Mouse (Mus musculus) midbrain, embryonic 12.5 days (tissue): ENCODE results near the gene Mdk. TPM values are rescaled to one million over a fixed set of nuclear protein-coding genes. Genes with fewer than 3 reads are reported as not detected.

Experiments
- ATAC-seq: fragments of 200-750 bp; cut with Nextera tagmentation; 2 replicates; pipeline ENCODE4 v1.8.0; 2017; ENCODE audit warnings: low read depth, moderate TSS enrichment, moderate library complexity; ENCODE audit not compliant: low FRiP score
- H3K27ac ChIP-seq: fragments of 300-500 bp; sonication (generic); replicated peaks from 2 replicates; pipeline ENCODE4 v1.5.1; 2016; ENCODE audit warnings: mild to moderate bottlenecking
- H3K27me3 ChIP-seq: fragments of 300-500 bp; sonication (generic); 2 replicates; pipeline ENCODE4 v1.6.1; 2016; ENCODE audit warnings: mild to moderate bottlenecking
- H3K36me3 ChIP-seq: fragments of 300-500 bp; sonication (generic); 2 replicates; pipeline ENCODE4 v1.6.1; 2016
- H3K4me1 ChIP-seq: fragments of 300-500 bp; sonication (generic); 2 replicates; pipeline ENCODE4 v1.6.1; 2016
- H3K4me2 ChIP-seq: fragments of 300-500 bp; sonication (generic); replicated peaks from 2 replicates; pipeline ENCODE4 v1.6.1; 2016; ENCODE audit warnings: mild to moderate bottlenecking, moderate library complexity
- H3K4me3 ChIP-seq: fragments of 300-500 bp; sonication (generic); 2 replicates; pipeline ENCODE4 v1.5.1; 2016; ENCODE audit warnings: mild to moderate bottlenecking
- H3K9ac ChIP-seq: fragments of 300-500 bp; sonication (generic); replicated peaks from 2 replicates; pipeline ENCODE4 v1.6.1; 2016; ENCODE audit warnings: mild to moderate bottlenecking, moderate library complexity
- H3K9me3 ChIP-seq: fragments of 300-500 bp; sonication (generic); 2 replicates; pipeline ENCODE4 v1.6.1; 2016; ENCODE audit warnings: mild to moderate bottlenecking
- WGBS: fragments of 180-500 bp; shearing (Covaris S2); methylation state at CpG from one replicate; pipeline ENCODE4 v1.1.7; 2016; 5-methylcytosine and 5-hydroxymethylcytosine counted together
- polyA plus RNA-seq: library from polyadenylated mRNA; unstranded; fragments of >200 nt; fragmentation: Nextera tagmentation; extraction: Ambion mirVana; gene quantifications from 2 replicates; pipeline ENCODE4 v1.2.1, GENCODE M21; 2016

Mdk gene
- polyA plus RNA-seq, 1 experiment from 2014 or later: 763 TPM

GRCm38 (mm10) chr2:91942356-91942755 is 10.3 kb upstream of the Mdk start:
- Histone ChIP-seq H3K27ac (no peak overlapping the region), H3K4me2 (no peak overlapping the region), H3K27me3 (no peaks in the 10 kb centered on the region; the same call in 1 of the 2 replicates), H3K36me3 (peaks cover 31% of the 10 kb centered on the region), H3K4me3 (no peak overlapping the region), H3K4me1 (peaks cover 15% of the 10 kb centered on the region), H3K9ac (no peak overlapping the region), H3K9me3 (no peaks in the 10 kb centered on the region)
- ATAC-seq: no peak
- WGBS: 81% methylated on average over 6 of the region's 6 CpGs

GRCm38 (mm10) chr2:91939303-91939935 is 7.3 kb upstream of the Mdk start:
- no peak overlapping the region for H3K4me2 ChIP-seq
- no peaks in the 10 kb centered on the region for H3K27me3 ChIP-seq
- H3K9me3 ChIP-seq: no peaks in the 10 kb centered on the region
- peaks cover 60% of the 10 kb centered on the region for H3K36me3 ChIP-seq
- H3K4me3 ChIP-seq: no peak overlapping the region
- WGBS: 76% methylated on average over 15 of the region's 15 CpGs
- H3K9ac ChIP-seq: no peak overlapping the region; the same call in 1 of the 2 replicates
- H3K4me1 ChIP-seq: peaks cover 5% of the 10 kb centered on the region
- H3K27ac ChIP-seq: no peak overlapping the region
- no peak for ATAC-seq

GRCm38 (mm10) chr2:91936154-91936553 is 4.1 kb upstream of the Mdk start:
- ATAC-seq: no peak
- H3K4me1 ChIP-seq: peaks cover 21% of the 10 kb centered on the region
- no peaks in the 10 kb centered on the region for H3K9me3 ChIP-seq
- H3K4me2 ChIP-seq: no peak overlapping the region
- H3K36me3 ChIP-seq: peaks cover 60% of the 10 kb centered on the region
- no peaks in the 10 kb centered on the region for H3K27me3 ChIP-seq
- H3K9ac ChIP-seq: no peak overlapping the region
- H3K27ac ChIP-seq: no peak overlapping the region; the same call in 1 of the 2 replicates
- WGBS: 90% methylated on average over 7 of the region's 7 CpGs
- no peak overlapping the region for H3K4me3 ChIP-seq

- Histone ChIP-seq H3K4me2 (no peak overlapping the region), H3K9me3 (no peaks in the 10 kb centered on the region), H3K27me3 (no peaks in the 10 kb centered on the region), H3K27ac (no peak overlapping the region), H3K4me3 (no peak overlapping the region), H3K9ac (no peak overlapping the region), H3K4me1 (peaks cover 31% of the 10 kb centered on the region), H3K36me3 (peaks cover 54% of the 10 kb centered on the region)
- 87% methylated on average over 9 of the region's 9 CpGs for WGBS
- ATAC-seq: no peak
These were observed 2.9 kb upstream of the Mdk start for GRCm38 (mm10) chr2:91934826-91935525.

- peaks cover 45% of the 10 kb centered on the region for H3K36me3 ChIP-seq
- WGBS: 58% methylated on average over 8 of the region's 8 CpGs
- H3K4me1 ChIP-seq: peaks cover 39% of the 10 kb centered on the region
- no peaks in the 10 kb centered on the region for H3K27me3 ChIP-seq
- ATAC-seq: no peak
- no peak overlapping the region for H3K9ac ChIP-seq
- H3K9me3 ChIP-seq: no peaks in the 10 kb centered on the region
- H3K27ac ChIP-seq: peak overlapping the region; percentile 94; the same call in 1 of the 2 replicates
- no peak overlapping the region for H3K4me2 ChIP-seq
- H3K4me3 ChIP-seq: no peak overlapping the region
These were observed 1.9 kb upstream of the Mdk start for GRCm38 (mm10) chr2:91934016-91934415.

GRCm38 (mm10) chr2:91933471-91933870 is 1.4 kb upstream of the Mdk start:
- peaks cover 39% of the 10 kb centered on the region for H3K36me3 ChIP-seq
- no peak overlapping the region for H3K4me3 ChIP-seq
- 20% methylated on average over 9 of the region's 9 CpGs for WGBS
- peak overlapping the region; percentile 75; the same call in 1 of the 2 replicates for H3K4me2 ChIP-seq
- H3K4me1 ChIP-seq: peaks cover 40% of the 10 kb centered on the region
- no peaks in the 10 kb centered on the region for H3K27me3 ChIP-seq
- ATAC-seq: no peak
- no peaks in the 10 kb centered on the region for H3K9me3 ChIP-seq
- H3K9ac ChIP-seq: peak overlapping the region; percentile 43; the same call in 1 of the 2 replicates
- peak overlapping the region; percentile 94 for H3K27ac ChIP-seq

GRCm38 (mm10) chr2:91932737-91933350 is 747 bp upstream of the Mdk start:
- no peak overlapping the region for H3K4me3 ChIP-seq
- H3K27me3 ChIP-seq: peaks cover 3% of the 10 kb centered on the region; the same call in 1 of the 2 replicates
- H3K9ac ChIP-seq: peak overlapping the region; percentile 46; the same call in 1 of the 2 replicates
- ATAC-seq: no peak
- no peaks in the 10 kb centered on the region for H3K9me3 ChIP-seq
- peak overlapping the region; percentile 75 for H3K4me2 ChIP-seq
- H3K4me1 ChIP-seq: peaks cover 44% of the 10 kb centered on the region
- H3K27ac ChIP-seq: peak overlapping the region; percentile 94
- WGBS: 7% methylated on average over 6 of the region's 6 CpGs
- peaks cover 33% of the 10 kb centered on the region for H3K36me3 ChIP-seq

- H3K36me3 ChIP-seq: peaks cover 21% of the 10 kb centered on the region
- under 1% methylated on average over 49 of the region's 50 CpGs for WGBS
These were observed 553 bp downstream of the Mdk start for GRCm38 (mm10) chr2:91931328-91932159.

GRCm38 (mm10) chr2:91930761-91931291 is 1.3 kb downstream of the Mdk start:
- ATAC-seq: peak; percentile 0; the same call in 1 of the 2 replicates
- H3K4me1 ChIP-seq: peaks cover 44% of the 10 kb centered on the region

More at GRCm38 (mm10) chr2:91931328-91932159, 553 bp downstream of the Mdk start:
- H3K9me3 ChIP-seq: no peaks in the 10 kb centered on the region
- H3K4me1 ChIP-seq: peaks cover 44% of the 10 kb centered on the region
- H3K27ac ChIP-seq: peak overlapping the region; percentile 94
- H3K4me2 ChIP-seq: peak overlapping the region; percentile 75
- peaks cover 6% of the 10 kb centered on the region; the same call in 1 of the 2 replicates for H3K27me3 ChIP-seq
- H3K4me3 ChIP-seq: peak overlapping the region; percentile 76
- ATAC-seq: peak; percentile 85
- peak overlapping the region; percentile 94 for H3K9ac ChIP-seq

GRCm38 (mm10) chr2:91929936-91930335 is 2.2 kb downstream of the Mdk start:
- Histone ChIP-seq H3K36me3 (peaks cover 5% of the 10 kb centered on the region; the same call in 1 of the 2 replicates), H3K9ac (peak overlapping the region; percentile 94), H3K4me1 (peaks cover 44% of the 10 kb centered on the region), H3K9me3 (no peaks in the 10 kb centered on the region), H3K27me3 (peaks cover 20% of the 10 kb centered on the region), H3K4me3 (peak overlapping the region; percentile 76), H3K4me2 (peak overlapping the region; percentile 75), H3K27ac (peak overlapping the region; percentile 94)
- 6% methylated on average over 12 of the region's 12 CpGs for WGBS
- ATAC-seq: no peak

More at GRCm38 (mm10) chr2:91930761-91931291, 1.3 kb downstream of the Mdk start:
- peak overlapping the region; percentile 75 for H3K4me2 ChIP-seq
- peak overlapping the region; percentile 94 for H3K27ac ChIP-seq
- H3K27me3 ChIP-seq: peaks cover 11% of the 10 kb centered on the region; the same call in 1 of the 2 replicates
- 1% methylated on average over 23 of the region's 23 CpGs for WGBS
- peak overlapping the region; percentile 76 for H3K4me3 ChIP-seq
- peaks cover 14% of the 10 kb centered on the region; the same call in 1 of the 2 replicates for H3K36me3 ChIP-seq
- no peaks in the 10 kb centered on the region for H3K9me3 ChIP-seq
- peak overlapping the region; percentile 94 for H3K9ac ChIP-seq

GRCm38 (mm10) chr2:91929455-91929854 is 2.6 kb downstream of the Mdk start:
- Histone ChIP-seq H3K4me1 (peaks cover 44% of the 10 kb centered on the region), H3K27ac (peak overlapping the region; percentile 94; the same call in 1 of the 2 replicates), H3K36me3 (0 out of 2 replicates have a peak, but pooled peaks cover under 1% of the 10 kb centered on the region), H3K9me3 (no peaks in the 10 kb centered on the region), H3K27me3 (peaks cover 25% of the 10 kb centered on the region), H3K4me2 (peak overlapping the region; percentile 75), H3K4me3 (peak overlapping the region; percentile 76), H3K9ac (peak overlapping the region; percentile 94)
- ATAC-seq: no peak
- 51% methylated on average over 3 of the region's 3 CpGs for WGBS
